Mouse (Mus musculus) kidney, adult 2 months (tissue): ENCODE results near the gene Pias3.

Source experiments
- CTCF ChIP-seq: fragments of 200-500 bp; conservative IDR thresholded peaks from 2 replicates; pipeline ENCODE4 v1.5.1; 2011; ENCODE audit warnings: low read depth, mild to moderate bottlenecking, control low read depth, low read length, moderate library complexity, mixed read lengths; ENCODE audit not compliant: insufficient read depth, insufficient read length
- POLR2A ChIP-seq: fragments of 200-500 bp; IDR thresholded peaks from one replicate; pipeline ENCODE4 v1.6.1; 2011; ENCODE audit warnings: low read depth, low read length, control low read depth

GRCm38 (mm10) chr3:96714286-96714685 lies 18.1 kb downstream of the Pias3 start:
- TF ChIP-seq POLR2A = no peak
- TF ChIP-seq CTCF = no peak
